Mouse (Mus musculus) gastrocnemius, postnatal 14 days (tissue): Measurements from ENCODE around the gene Ak9. TPM values are rescaled to one million over a fixed set of nuclear protein-coding genes. Genes with fewer than 3 reads are reported as not detected.

ENCODE experiments used
- DNase-seq: peaks from one replicate; pipeline ENCODE4 v3.0.0; 2021; ENCODE audit warnings: mixed read lengths
- intact Hi-C: fragments of 180-260 bp; cut with DNase I; formaldehyde crosslinking; loops from one replicate; pipeline ENCODE4 v1.15.1; 2025; ENCODE audit warnings: low total_unique reads
- total RNA-seq, 2 experiments: library from RNA; stranded (reverse); gene quantifications; 2 replicates each; pipeline ENCODE4 v1.2.3; 2021

The Ak9 gene
- total RNA-seq, 2 experiments from 2014 or later: not detected

GRCm38 (mm10) chr10:41476171-41477017 lies 172.6 kb downstream of the Ak9 start, which contains the start of gene Mical1:
Gene Mical1, plus strand, starts transcription at chr10:41476314.
- peak; percentile 69 for DNase-seq
- intact Hi-C loops: no loop called here

- DNase-seq: no peak
- intact Hi-C loops: no loop called here
These were observed 173.2 kb downstream of the Ak9 start for GRCm38 (mm10) chr10:41477018-41477277.

- intact Hi-C loops: no loop called here
- peak; percentile 78 for DNase-seq
These were observed 173.8 kb downstream of the Ak9 start for GRCm38 (mm10) chr10:41477278-41478181.

GRCm38 (mm10) chr10:41479961-41480360 lies 176.2 kb downstream of the Ak9 start:
- DNase-seq: no peak
- intact Hi-C loops: no loop called here

GRCm38 (mm10) chr10:41480938-41481880 lies 177.4 kb downstream of the Ak9 start:
- intact Hi-C loops: no loop called here
- no peak for DNase-seq

GRCm38 (mm10) chr10:41482446-41482845 lies 178.7 kb downstream of the Ak9 start:
- intact Hi-C loops: no loop called here
- DNase-seq: no peak

Other genes starting within 250 kb of the Ak9 start
- gene Gpr6, start 231.7 kb upstream of the Ak9 start, total RNA-seq: not detected
- gene Fig4, start 720 bp upstream of the Ak9 start, total RNA-seq: 1 to 10 TPM; 6.0 to 7.0 TPM
- gene Zbtb24, start 146.4 kb downstream of the Ak9 start, total RNA-seq: 1 to 10 TPM; 4.3 to 4.7 TPM
- 10 to 100 TPM; 10.5 to 15.5 TPM for gene Mical1, start 172.3 kb downstream of the Ak9 start, total RNA-seq
- gene Smpd2, start 186.4 kb downstream of the Ak9 start, total RNA-seq: 10 to 100 TPM; 10.5 to 12.1 TPM
- gene Ppil6, start 186.5 kb downstream of the Ak9 start, total RNA-seq: not detected
- gene Cd164, start 215.4 kb downstream of the Ak9 start, total RNA-seq: 100 to 1,000 TPM; 126 to 138 TPM